Mouse (Mus musculus) c-Kit-positive CD71-positive TER-119-negative erythroid progenitor cells, embryonic 14.5 days (primary cell): Measurements from ENCODE around the gene Me3.

Experiments
- DNase-seq: peaks from one replicate; pipeline ENCODE4 v3.0.0-alpha.2; 2013; ENCODE audit warnings: low read depth

Gene Me3

DNA sequence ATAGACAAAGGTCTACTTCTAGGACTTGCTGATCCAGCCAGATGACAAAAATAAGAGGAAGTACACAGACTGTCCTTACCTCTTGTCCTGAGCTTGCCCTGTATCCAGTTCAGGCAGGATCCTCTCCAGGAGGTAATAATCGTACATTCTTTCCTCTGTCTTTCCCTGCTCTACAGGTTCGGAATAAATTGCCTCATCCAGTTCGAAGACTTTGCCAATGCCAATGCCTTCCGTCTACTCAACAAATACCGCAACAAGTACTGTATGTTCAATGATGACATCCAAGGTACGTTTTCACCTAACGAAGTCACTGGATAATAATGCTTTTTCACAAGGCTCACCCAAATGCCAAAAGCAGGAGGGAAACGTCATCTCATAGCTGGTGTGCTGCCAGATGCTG lies 201.3 kb downstream of the Me3 start:
- no peak for DNase-seq

DNA sequence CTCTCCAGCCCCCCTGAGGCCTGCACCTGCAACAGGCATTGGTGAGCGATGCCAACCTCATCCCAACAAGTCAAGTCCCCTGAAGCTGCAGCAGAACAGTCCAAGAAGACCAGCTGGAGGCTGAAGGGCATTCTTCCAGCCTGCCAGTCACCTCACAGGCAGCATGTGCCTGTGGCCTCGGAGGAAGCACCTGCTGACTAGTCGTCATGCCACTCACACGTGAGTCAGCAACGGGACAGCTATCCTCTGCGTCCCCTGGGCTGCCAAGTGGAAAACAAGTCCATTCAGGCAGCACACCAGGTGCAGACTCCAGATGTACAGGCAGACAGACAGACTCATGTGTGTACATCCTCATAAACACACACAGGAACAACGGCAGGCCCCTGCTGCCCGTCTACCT lies 203.4 kb downstream of the Me3 start:
- no peak for DNase-seq

DNA sequence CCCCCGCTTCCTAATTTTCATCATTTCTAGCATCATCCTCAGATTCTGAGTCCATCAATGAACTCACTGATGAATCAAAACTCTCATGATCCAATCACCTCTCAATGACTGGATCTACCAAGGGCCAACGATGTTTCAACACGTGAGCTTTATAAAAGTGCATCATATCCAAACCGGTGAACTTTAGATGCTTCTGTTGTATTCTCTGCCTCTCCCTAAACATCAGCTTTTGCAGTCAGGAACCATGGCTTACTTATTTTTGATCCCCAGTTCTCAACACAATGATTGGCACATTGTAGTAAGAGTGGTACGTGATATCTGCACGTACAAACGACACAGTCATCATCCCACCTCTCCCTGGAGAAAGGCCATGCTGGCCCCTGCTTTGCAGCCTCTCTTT lies 204.5 kb downstream of the Me3 start:
- no peak for DNase-seq

DNA sequence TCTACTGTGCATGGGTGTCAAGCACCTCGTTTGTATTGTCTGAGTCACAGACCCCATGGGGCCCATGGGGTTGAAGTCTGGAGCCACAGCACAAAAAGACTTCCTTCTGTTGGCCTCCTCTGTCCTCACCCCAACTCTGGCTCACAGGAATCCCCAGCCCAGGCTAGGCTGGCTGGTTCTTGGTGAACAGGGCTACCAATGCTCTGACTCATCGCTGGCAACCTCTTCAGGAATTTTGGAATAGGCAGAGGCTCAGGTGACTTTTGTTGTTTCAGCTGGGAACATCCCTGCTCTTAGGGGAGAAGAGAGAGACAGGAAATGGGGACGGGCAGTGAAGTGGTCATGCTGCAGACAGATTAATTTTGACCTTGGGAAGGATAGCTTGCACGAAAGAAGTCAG lies 205.6 kb downstream of the Me3 start:
- no peak for DNase-seq

DNA sequence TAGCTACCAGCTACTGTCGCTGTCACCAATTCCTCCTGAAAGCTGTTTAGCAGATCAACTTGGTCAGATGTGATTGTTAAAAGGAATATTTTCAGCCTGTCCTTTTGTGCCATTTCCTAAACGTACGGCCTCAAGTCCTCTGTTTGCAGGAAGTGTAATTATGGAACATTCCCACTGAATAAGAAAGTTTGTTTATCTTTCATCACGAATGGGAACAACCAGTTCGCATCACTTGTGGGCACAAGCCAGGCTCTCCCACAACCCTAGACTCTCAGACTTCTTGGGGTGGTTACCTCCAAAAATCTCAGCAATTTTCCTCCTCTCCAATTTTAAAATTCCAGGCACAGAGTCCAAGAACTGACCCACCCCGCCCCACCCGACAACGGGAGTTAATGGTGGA lies 207.5 kb downstream of the Me3 start:
- no peak for DNase-seq

DNA sequence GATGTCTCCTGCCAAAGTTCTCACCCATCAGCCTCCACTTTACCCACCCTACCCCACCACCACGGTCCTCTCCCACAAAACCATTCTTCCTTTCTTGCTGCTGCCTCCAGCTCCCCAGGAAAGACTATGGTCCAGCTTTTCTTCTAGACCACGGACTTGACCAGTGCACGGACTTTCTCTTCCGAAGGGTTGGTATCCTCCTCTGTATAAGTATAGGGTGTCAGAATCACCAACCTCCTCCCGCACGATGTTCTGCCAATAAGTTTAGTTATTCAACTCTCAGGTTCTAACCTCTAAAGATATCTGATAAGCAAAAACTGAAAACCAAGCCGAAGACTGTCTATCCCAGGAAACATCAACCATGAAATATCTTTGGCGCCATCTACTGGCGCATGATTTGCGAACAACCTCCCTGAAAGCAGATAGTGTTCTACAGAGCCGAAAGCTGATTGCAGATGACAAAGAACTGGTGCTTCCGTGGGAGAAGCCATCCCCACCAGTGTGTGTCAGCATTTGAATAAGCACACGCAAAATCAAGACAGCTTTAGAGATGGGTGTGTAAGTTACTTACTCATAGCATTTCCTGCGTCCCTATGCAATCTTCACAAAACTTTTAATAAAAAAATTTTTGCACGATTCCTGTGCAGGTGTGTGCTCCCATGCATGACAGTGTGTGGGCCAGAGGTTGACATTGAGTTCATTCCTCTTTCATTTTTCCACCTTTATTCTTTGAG lies 209.6 kb downstream of the Me3 start:
- peak; percentile 51 for DNase-seq

DNA sequence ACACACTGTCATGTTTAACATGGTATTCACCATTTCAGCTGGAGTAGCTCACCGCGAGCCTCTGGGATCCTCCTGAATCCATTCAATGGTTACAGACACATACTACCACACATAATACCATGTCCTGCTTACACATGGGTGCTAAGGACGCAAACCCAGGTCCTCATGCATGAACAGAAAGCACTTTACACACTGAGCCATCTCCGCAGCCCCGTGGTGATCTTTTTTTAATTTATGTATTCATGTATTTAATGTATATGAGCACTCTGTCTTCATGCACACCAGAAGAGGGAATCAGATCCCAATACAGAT lies 210.2 kb downstream of the Me3 start:
- no peak for DNase-seq

DNA sequence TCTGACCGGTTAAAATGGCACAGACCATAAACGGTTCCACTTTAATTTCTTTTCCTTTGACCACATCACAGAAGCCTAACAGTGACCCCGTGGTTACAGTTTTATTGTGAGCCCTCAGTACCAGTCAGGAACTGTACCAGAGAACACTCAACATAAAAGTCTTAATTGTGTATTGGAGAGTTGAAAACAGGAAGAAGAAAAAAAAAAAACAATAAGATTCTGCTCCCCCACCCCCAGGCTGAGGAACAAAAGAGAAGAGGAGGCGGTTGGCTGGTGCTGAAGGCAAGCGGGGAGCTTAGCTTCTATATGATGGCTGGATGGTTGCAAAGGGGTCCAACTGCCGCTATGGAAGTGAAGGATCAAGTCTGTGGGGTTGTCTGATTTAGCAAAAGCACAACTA lies 210.9 kb downstream of the Me3 start:
- no peak for DNase-seq

DNA sequence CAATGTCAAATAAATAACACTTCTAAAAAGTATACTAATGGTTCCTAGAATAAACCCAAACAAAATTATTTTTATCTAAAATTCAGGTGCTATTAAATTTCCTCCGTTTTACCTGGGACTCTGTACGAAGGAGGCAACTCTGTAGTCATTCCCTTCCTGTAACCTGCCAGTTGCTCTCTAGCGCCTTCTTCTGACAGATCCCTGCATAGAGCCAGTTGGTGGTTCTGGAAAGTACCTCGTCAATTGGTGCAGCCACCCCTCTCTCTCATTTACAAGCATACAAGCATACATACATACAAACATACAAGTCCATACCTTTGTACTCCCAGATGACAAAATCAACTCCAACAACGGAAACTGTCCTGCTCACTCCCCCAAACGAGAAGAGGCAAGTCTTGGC lies 211.3 kb downstream of the Me3 start:
- DNase-seq, result no peak

DNA sequence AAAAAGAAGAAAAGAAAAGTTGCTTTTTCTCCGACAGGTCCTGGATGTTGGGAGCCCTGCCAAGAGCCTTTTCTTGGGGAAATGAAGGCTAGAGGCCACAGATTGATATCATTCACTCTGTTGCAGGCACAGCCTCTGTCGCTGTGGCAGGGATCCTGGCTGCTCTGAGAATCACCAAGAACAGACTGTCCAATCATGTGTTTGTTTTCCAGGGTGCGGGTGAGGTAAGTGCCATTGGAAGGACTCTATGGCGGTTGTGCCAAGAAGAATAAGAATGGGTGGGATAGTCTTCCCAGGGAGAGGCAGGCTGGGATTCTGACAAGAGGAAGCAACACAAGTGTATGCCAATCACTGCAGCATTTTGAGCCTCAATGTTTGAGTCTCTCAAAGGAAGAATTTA lies 213.5 kb downstream of the Me3 start:
- DNase-seq, result no peak

DNA sequence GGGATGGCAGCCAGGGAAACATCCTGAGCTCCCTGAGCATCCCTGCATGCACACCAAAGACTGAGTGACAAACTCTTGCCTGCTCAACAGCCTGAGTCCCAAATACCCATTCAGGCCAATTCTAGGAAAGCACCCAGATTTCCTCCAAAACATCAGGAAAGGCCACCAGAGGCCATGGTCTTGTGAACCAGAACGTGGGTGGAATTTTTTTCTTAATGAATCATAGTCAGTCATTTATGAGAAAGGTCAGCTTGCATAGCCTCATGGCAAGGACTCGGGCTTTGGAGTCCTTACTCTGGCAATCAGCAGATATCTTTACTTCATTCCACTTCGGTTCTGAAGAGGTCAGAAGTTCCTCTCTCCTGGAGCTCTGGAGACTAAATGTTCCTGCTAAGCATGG lies 218.3 kb downstream of the Me3 start:
- no peak for DNase-seq

DNA sequence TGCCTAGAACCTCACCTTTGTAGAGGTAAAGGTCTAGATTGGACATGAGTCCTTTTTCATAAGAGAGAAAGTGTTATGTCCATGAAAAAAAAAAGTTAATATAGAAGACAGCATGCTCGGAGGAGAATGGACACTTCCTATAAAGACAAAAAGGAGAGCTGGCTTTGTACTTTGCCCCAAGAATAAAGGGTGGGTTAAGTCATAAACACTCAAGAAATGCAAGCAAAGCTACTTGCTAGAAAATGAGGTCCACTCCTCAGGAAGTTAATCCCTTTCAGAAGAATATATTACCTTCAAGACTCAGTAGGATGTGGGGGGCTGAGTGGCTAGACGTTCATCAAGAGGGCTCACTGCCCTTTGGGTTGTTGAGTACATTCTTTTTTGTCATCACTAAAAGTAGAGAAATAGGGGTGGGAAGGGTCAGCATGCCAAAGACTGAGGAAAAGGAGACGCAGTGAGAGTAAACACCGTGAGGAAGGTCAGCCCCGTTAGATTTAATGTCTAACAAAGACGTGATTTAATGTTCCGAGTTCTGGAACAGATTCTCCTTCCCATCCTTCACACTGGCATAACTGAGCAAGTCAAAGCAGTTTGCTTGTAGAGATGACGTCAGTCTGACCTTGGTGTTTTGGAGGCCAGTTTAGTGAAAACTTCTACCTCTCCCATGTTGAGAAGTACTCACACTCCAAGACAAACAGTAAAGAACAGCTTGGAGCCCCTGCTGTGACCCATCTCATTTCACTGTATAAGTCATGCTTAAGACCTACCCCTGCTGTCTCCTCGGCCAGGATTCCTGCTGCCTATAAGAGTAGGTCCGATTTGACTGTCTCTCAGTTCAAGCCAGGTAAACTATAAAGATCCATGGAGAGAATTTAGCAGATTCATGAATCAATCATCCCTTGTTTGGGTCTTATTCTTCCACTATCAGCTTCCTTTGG lies 220.2 kb downstream of the Me3 start:
- no peak for DNase-seq

DNA sequence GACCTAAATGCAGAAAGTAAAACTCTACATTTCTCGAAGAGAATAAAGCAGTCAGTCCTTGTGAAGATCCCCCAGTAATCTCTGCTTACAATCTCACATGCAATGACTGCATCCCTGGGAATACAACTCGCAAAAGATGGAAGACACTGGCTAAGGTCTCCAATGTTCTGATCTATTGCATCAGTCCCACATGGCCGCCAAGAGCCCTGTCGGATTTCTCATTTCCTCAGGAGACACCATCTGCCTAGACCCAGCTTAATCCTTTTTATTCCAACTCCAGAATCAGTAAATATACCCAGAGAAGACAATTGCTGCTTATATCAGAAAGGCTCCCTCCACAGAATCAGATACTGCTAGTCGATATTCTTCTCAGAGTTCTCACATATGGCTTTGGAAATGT lies 220.9 kb downstream of the Me3 start:
- DNase-seq, result no peak

DNA sequence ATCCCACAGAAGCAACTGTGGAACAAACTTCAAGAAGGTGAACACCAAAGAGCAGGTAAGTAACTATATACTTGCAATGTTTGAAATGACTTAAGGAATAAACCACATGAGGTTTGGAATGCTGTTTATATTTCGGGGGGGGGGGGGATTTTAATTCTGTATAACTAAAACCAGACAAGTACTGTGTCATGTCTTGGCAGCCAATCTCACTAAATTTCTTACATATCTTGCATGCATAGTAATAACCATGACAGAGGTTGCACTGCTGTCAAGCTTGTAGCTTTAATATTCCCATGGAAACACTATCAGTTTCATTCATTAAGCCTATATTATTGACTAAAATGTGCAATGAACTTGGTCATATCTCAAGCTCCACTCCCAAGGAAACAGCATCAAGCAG lies 223.0 kb downstream of the Me3 start:
- DNase-seq, result no peak

DNA sequence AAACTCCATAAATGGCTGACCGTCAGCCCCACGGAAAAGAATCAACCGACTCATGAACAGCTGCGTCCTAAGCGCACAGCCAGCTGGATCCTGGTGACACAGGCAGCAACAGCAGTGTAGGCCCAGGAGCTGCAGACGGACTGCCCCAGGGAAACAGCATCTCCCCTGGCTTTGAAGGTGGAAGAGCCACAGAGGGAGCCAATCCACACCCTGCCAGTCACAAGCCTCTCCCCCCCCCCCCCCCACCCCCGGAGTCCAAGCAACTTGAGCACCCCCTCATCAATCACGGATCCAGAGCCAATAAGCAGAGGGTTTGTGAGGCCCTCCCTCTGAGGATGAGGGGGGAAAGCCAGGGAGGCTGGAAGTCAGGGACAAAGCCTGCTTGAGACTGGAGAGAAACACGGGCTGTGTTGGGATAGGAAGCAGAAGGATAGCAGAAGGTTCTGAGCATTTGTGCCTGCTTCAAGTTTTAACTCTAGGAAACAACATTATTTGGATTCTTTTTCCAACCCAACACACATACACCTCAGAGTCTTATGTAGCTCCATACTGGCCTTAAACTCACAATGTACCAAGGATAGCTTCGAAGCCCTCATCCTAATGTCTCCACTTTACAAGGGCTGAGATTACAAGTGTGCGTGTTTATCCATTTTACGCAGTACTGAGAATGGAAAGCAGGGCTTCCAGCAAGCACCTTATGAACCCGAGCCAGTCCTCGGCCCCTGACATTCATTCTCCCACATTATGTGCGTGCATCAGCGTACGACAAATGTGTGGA lies 224.4 kb downstream of the Me3 start:
- no peak for DNase-seq

DNA sequence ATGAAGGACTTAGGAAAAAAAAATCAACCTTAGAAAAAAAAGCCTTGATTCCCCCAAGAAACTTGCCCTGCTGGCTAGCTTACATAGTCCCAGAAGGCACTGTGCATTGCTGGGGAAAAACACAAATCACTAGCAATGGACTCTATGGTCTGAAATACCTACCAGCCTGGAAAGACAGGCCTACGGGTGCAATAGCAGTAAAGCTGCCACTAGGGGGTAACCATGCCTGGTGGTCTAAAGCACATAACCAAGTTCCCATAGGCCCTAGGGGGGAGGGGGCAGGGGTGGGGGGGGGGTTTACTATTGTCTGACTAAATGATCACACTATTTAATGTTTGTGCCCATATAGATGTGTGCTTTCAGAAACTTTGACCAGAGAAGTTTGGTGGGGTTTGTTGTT lies 232.6 kb downstream of the Me3 start:
- DNase-seq, result no peak

DNA sequence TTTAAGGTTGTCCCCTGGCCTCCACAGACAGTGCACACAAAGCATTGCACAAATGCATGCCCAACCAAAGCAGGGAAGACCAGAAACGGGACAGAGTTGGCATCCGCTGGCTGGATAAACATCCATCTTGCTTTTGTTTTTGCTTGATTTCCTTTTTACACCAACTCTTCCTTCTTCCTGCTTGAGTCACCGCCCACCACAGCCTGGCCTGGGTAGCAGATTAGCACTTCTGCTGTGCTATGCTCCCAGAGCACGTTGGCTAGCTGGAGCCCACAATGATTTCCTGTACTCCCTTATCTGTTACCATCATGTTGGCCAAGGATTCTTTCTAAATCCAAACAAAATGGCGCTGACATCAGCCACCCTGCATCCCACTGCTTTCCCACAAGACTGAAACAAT lies 235.0 kb downstream of the Me3 start:
- DNase-seq, result no peak

DNA sequence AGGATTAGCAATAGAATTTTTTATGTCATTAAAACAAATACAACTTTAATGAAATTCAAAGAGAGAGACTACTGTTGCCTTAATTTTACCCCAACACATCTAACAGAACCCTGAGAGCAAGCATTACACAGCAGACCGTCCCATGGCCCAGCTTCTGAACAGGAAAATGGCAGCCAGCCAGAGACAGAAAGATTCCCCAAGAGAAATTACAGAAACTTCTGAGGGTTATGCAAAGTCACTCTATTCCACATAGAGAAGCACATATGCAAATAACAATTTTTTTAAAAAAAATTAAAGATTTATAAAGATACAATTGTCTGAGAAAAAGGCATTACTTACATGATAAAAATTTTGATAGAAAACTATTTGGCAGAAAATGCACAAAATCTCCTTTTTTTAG lies 247.5 kb downstream of the Me3 start:
- DNase-seq, result no peak

DNA sequence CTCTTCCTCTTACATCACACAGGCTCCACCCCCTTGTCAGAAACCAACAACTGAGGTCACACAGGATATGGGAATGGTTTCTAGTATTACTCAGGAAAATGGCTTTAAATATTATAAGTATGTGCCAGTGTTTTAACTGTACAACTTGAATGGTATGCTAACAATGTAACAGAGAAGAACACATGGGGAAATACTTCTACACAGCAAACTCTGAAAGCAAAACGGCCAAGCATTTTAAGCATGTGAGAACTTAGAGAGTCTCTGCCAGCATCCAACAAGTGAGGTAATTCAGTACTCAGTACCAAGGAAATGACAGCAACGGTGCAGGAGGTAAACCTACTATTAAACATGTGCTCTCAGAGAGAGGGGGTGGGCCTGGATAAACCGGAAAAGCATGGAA lies 252.4 kb downstream of the Me3 start:
- DNase-seq, result no peak

DNA sequence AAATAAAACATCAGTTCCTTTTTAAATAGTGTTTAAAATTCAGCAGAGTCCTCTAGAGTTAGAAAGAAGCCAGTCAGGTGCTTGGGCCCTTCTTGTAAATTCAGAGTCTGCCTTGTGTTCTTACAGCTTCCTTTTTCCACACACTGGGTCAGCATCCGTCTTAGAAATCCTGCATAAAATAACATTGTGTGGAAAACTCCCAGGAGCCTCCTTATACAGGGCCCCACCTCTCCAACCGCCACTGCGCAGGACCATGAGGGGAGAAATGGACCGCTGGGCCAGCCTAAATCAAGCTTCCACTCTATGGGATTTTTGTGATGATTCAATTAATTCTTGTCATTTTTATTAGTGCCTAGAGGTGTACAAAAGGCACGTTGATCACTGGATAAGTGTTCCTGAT lies 259.2 kb downstream of the Me3 start:
- DNase-seq, result no peak

DNA sequence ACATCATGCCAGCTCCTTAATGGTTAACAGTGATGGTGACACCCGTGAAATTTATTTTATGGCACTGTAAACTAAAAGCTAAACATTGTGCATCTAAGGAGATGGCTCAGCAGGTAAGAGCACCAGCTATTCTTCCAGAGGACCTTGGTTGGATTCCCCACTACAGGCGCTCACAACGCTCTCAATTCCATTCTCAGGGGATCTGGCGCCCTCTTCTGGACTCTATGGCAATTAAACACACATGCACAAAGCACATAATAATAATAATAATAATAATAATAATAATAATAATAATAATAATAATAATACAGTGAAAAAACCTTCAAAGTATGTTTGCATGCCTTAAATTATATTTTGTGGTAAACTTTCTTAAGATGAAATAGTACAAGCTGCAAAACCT lies 259.7 kb downstream of the Me3 start:
- peak; percentile 19 for DNase-seq

DNA sequence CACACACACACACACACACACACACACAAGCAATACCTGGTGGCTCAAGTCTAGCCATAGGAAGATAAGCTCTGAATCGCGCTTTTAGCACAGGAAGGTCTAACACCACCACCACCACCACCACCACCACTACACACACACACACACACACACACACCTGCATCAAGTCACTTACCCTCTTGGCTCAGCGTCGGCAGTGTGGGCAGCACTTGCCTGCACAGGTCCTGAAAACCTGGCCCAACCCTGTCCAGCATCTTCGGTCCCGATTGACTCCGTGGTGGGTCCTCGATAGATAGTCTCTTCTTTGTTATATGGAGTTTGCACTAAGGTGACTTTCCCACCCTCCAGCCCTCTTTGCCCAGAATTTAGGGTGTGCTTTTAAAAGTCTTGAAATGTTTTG lies 270.8 kb downstream of the Me3 start:
- DNase-seq, result no peak
